Mouse (Mus musculus): Measurements from ENCODE around the gene Nr0b2. TPM values are rescaled to one million over a fixed set of nuclear protein-coding genes. Genes with fewer than 3 reads are reported as not detected.
A peak's percentile ranks its signal among the peaks of the same experiment; 100 is the strongest.

Nr0b2 gene
- polyA plus RNA-seq, 1 experiment from 2014 or later = 22.3 TPM

- H3K4me3 ChIP-seq (ENCODE audit: low read length) = no peak overlapping the region
- peaks cover 16% of the 10 kb centered on the region for H3K27me3 ChIP-seq (ENCODE audit: control insufficient read depth, insufficient read depth, low read length)
- H3K9ac ChIP-seq (ENCODE audit: low read length) = no peak overlapping the region
- H3K9me3 ChIP-seq (replicated peaks; ENCODE audit: control insufficient read depth, low read length) = no peaks in the 10 kb centered on the region
- no peak for ATAC-seq (replicated peaks; ENCODE audit: extremely low read depth, insufficient read depth, low FRiP score)
- H3K36me3 ChIP-seq (ENCODE audit: control insufficient read depth, insufficient read depth) = peaks cover 9% of the 10 kb centered on the region; the same call in 1 of the 2 replicates
- no peaks in the 10 kb centered on the region for H3K4me1 ChIP-seq (ENCODE audit: control insufficient read depth, insufficient read depth, low read length)
- no peak overlapping the region for H3K4me2 ChIP-seq (ENCODE audit: low read depth, low read length)
- 63% methylated on average over 9 of the region's 9 CpGs for WGBS
- H3K27ac ChIP-seq (ENCODE audit: low read length) = 0 out of 2 replicates have a peak overlapping the region, but pooled peaks have one; percentile 14
These were observed 52.2 kb downstream of the Nr0b2 start for GRCm38 (mm10) chr4:133605330-133605729.

Small RNA genes within 50 kb of the gene (microRNA-seq; reads per million reads assigned to microRNA genes)
- gene Gm23158 = not detected

Other genes starting within 250 kb of the Nr0b2 start
- gene Wdtc1, start 199.9 kb upstream of the Nr0b2 start, polyA plus RNA-seq (2015; fragmentation: Nextera tagmentation; extraction: Ambion mirVana) = 13.5 and 13.7 TPM in 2 replicates
- 7.2 and 8.1 TPM in 2 replicates for gene Slc9a1, start 183.7 kb upstream of the Nr0b2 start, polyA plus RNA-seq (2015; fragmentation: Nextera tagmentation; extraction: Ambion mirVana)
- gene Tent5b, start 73.2 kb upstream of the Nr0b2 start, polyA plus RNA-seq (2015; fragmentation: Nextera tagmentation; extraction: Ambion mirVana) = 1.0 and 1.3 TPM in 2 replicates
- gene Trnp1, start 54.8 kb upstream of the Nr0b2 start, polyA plus RNA-seq (2015; fragmentation: Nextera tagmentation; extraction: Ambion mirVana) = 0.64 and 1.5 TPM in 2 replicates
- gene Kdf1, start 34.4 kb upstream of the Nr0b2 start, polyA plus RNA-seq (2015; fragmentation: Nextera tagmentation; extraction: Ambion mirVana) = 3.1 and 4.5 TPM in 2 replicates
- 209 and 234 TPM in 2 replicates for gene Nudc, start 7.4 kb upstream of the Nr0b2 start, polyA plus RNA-seq (2015; fragmentation: Nextera tagmentation; extraction: Ambion mirVana)
- 4.6 and 4.7 TPM in 2 replicates for gene Gpatch3, start 21.4 kb downstream of the Nr0b2 start, polyA plus RNA-seq (2015; fragmentation: Nextera tagmentation; extraction: Ambion mirVana)
- gene Gpn2, start 31.0 kb downstream of the Nr0b2 start, polyA plus RNA-seq (2015; fragmentation: Nextera tagmentation; extraction: Ambion mirVana) = 12.0 and 12.7 TPM in 2 replicates
- 11.2 and 20.6 TPM in 2 replicates for gene Sfn, start 48.8 kb downstream of the Nr0b2 start, polyA plus RNA-seq (2015; fragmentation: Nextera tagmentation; extraction: Ambion mirVana)
- 1.8 and 2.2 TPM in 2 replicates for gene Zdhhc18, start 96.8 kb downstream of the Nr0b2 start, polyA plus RNA-seq (2015; fragmentation: Nextera tagmentation; extraction: Ambion mirVana)
- 13.9 and 16.7 TPM in 2 replicates for gene Pigv, start 119.3 kb downstream of the Nr0b2 start, polyA plus RNA-seq (2015; fragmentation: Nextera tagmentation; extraction: Ambion mirVana)
- gene Arid1a, start 203.4 kb downstream of the Nr0b2 start, polyA plus RNA-seq (2015; fragmentation: Nextera tagmentation; extraction: Ambion mirVana) = 18.8 and 20.0 TPM in 2 replicates